Mouse (Mus musculus) T-cell, adult 2 months (primary cell): Measurements from ENCODE around the gene Mief2.

Experiments
- DNase-seq: peaks from one replicate; pipeline ENCODE4 v3.0.0; 2022; ENCODE audit warnings: low spot score

Mief2 gene

DNA sequence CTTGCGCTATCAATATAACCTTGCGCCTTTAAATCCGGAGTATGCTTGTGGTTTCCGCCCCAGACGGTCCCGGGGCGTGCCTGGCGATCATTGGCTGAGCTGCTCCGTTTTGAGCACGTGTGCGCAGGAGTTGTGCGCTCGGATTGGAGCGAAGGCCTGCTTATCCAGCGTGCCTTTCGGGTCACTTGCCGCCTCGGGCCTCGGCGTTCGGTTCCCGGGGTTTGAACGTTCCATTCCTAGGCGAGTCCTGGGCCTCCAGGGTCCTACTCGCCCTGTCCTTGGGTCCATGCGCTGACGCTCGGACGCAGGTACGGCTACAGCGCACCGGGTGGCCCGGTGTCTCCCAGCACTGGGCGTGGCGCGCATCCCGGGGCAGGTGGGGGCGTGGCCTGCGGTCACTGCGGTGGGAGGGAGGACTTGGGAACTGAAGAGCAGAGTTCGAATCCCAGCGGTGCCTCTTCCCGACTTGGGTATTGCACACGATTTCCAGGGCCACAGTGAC lies at the start of gene Mief2:
Mief2 (plus strand) TSS at position 139 of the 502 bp plus-strand sequence.
- peak; percentile 91 for DNase-seq

DNA sequence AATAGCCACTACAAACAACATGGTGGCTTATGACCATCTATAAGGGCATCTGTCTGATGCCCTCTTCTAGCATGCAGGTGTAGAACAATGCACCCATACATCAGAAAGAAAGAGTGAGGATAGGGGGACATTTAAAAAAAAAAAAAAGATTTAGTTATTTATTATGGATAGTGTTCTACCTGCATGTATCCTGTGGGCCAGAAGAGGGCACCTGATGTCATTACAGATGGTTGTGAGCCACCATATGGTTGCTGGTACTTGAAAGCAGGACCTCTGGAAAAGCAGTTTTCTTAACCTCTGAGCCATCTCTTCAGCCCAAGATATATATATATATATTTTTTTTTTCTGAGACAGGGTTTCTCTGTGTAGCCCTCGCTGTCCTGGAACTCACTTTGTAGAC lies 32.0 kb upstream of the Mief2 start:
- DNase-seq = no peak

DNA sequence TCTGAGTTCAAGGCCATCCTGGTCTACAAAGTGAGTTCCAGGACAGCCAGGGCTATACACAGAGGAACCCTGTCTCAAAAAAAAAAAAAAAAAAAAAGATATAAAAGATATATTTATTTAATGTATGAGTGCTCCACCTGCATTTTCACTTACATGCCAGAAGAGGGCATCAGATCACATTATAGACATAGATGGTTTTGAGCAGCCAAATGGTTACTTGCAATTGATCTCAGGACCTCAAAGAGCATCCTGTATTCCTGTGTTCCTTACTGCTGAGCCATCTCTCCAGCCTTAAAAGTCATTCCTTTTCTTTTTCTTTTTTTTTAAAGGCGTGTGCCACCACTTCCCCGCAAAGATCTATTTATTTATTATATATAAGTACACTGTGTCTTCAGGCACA lies 30.6 kb upstream of the Mief2 start:
- peak; percentile 19 for DNase-seq

DNA sequence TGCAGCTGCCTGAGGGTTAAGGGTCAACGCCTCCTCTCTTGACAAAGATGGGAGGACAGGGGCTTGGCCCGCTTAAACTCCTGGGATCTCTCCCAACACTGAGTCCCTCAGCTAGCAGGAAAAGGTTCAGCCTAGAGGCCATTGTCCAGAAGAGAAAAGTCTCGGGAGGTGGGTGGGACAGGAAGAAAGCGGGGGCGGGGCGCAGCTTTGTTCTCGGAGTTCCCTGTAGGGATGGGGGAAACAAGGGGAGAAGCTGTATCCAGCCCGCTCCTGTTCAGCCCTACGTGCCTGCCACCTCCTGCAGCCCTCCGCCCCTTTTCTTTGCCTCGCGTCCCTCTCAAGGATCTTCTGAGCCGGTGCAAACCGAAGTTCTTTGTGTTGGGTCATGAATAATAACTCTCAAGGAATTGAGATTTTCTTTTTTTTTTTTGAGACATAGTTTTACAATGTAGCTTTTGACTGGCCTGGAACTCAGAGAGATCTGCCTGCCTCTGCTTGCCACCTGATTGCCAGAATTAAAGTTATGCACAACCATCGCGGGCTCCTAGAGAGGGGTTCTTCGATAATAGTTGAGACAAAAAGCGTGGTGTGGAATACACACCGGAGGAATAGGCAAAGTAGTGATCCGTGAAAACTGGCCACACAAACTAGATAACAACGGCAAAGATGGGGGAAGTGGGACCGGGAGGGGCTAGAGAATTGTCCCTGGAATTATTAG lies 29.2 kb upstream of the Mief2 start:
- no peak for DNase-seq

DNA sequence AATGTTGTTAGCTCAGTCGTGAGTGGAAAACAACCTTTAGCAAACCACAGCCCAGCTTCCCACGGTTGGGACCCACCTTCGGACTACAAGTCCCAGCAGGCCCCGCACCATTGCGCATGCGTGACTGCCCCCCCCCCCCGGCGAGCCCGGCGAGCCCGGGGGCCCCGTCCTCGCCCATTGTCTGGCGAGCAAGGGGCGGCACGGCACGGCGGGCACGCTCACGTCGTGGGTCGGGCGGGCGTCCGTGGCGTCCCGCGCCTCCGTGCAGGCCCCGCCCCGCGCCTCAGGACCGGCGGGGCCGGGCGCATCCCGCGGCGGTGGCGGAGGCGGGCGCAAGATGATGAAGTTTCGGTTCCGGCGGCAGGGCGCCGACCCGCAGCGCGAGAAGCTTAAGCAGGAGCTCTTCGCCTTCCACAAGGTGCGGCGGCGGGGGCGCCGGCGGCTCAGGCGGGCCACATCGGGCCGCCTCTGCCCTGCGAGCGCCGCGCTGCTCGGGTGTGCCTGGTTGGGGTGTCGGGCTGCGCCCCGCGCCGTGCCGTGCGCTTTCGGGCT lies 28.6 kb upstream of the Mief2 start, which contains the start of gene Llgl1:
Llgl1 (plus strand) TSS at position 200 of the 552 bp plus-strand sequence.
- DNase-seq = peak; percentile 79

DNA sequence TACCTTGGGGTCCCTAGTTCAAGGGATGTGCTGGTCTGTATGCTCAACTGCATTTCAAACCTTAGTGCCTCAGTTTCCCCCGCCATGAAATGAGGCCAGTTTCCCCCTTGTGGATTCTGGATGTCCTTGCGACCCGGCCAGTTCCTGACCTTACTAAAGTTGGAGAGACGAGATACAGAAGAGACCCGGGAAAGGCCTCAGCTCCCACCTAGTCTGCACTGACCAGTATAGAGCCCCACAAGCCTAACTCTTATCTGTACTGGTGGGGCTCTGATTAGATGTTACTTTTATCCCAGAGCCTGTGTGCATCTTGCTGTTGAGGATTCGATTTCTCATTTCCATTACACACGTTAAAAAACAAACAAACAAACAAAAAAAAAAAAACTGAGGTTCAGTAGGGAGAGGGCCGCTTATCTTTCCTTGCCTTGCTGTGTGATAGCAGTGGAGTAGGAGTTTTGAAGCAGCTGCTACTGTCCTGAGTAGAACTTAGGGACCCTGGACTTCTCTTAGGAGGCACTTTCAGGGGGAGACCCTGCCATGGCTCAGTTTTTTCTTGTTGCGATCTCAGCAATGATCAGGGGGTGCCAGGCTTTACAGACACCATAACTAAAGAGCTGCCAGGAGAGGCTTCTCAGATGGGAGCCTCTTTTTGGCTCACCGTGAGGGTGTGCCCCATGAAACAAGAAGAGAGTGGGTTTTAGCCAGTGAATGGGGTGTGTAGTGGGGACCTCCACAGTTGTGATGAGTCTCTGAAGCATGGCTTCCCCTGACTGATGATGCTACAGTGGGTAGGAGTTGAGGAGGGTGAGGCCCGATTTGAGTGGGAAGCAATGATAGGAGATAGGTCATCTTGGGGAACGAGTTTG lies 27.6 kb upstream of the Mief2 start:
- DNase-seq = no peak

DNA sequence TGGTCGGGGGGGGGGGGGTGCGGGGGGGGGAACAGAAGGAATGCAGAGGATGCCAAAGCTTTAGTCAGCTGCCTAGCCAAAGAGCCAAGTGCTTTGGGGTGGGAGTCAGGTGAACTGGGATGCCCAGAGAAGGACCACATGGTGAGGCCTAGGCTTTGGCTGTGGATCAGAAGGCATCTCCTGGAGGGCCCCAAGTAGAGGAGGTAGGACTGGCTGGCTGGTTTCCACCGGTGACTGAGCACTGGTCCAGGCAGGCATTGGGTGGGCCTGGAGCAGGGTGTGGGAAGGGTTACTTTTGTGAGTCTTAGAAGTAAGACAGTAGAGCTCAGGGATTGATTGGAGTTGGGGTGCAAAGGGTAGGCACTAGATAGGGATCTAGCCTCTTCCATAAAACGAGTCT lies 26.6 kb upstream of the Mief2 start:
- DNase-seq = no peak

DNA sequence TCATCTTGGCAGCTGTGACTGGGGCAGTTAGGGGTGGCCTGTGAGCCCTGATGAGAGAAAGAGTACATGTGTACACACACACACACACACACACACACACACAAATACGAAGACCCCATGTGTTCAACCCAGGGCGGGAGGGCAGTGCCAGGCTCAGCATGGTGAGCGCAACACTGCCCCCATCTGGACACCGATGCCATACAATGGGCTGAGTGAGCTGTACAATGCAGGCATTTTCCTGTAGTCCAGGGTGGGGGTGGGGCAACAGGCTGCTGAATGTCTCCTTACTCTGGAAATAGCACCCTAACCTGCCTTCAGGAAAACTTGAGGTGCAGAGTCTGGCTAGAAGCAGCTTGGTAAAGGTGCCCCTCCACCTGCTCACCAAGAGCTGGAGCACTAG lies 25.1 kb upstream of the Mief2 start:
- peak; percentile 56 for DNase-seq

DNA sequence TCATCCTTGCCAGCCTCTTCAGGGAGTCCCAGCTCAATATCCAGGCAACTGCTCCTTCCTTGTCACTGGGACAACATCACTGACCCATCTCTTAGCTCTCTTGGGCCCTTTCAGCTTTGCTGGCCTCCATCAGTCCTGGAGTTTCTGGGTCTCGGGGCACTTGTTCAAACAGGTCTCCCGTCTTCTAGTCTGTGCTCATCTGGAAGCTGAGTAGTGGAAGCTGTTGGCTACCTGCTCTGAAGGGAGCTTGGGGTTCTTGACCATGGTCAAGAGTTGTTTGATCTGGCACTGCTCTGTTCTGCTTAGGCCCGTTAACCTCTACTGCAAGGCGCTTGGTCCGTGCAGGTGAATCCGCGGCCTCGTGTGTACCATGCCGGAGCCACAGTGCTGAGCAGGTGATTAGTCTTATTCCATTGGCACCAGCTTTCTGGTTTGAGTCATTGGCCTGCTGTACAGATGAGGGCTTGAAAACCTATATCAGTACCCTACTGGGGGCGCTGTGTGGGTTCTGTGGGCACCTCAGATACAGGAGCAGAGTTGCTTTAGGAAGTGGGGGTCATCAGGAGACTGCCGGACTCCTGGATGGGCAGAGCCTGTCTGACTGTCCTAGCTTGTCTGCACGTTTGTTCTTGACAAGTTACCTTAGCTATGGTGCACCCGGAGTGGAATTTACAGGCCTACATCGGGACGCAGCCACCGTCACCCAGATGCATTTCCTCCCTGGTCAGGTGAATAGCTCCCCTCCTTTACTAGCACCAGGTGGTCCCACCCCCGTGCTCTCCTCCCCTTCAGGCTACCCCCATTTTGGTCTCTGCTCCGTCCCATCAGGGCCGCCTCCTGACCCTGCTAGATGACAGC lies 23.9 kb upstream of the Mief2 start:
- no peak for DNase-seq

DNA sequence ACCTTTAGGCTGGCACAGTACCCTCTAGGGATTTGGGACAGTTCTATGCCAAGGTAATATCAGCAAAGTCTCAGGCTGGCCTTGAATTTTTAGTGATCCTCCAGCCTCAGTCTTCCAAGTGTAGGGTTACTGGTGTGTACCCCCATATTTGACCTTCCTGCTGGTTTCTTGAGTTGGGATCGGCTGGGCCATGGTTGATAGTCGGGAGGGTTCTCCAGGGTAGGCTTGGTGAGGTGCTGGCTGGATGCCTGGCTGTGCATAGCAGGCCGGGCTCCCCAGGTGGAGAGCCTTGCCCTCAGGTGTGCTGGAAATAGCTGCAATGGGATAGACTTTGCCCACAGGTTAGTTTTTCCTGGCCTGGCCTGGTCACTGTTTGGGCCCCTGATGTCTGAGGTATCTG lies 22.9 kb upstream of the Mief2 start:
- no peak for DNase-seq

DNA sequence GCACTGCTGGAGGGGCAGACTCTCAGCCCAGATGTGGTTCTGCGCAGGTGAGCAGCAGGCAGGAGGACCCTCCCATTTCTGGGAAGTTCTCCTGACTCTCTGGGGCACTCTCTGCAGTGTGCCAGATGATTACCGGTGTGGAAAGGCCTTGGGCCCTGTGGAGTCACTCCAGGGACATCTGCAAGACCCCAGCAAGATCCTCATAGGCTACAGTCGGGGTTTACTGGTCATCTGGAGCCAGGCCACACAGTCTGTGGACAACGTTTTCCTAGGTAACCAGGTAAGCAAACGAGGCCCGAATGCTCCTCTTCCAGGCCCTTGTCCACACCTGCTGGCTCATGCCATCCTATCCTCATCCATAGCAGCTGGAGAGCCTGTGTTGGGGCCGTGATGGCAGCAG lies 22.1 kb upstream of the Mief2 start:
- DNase-seq = no peak

DNA sequence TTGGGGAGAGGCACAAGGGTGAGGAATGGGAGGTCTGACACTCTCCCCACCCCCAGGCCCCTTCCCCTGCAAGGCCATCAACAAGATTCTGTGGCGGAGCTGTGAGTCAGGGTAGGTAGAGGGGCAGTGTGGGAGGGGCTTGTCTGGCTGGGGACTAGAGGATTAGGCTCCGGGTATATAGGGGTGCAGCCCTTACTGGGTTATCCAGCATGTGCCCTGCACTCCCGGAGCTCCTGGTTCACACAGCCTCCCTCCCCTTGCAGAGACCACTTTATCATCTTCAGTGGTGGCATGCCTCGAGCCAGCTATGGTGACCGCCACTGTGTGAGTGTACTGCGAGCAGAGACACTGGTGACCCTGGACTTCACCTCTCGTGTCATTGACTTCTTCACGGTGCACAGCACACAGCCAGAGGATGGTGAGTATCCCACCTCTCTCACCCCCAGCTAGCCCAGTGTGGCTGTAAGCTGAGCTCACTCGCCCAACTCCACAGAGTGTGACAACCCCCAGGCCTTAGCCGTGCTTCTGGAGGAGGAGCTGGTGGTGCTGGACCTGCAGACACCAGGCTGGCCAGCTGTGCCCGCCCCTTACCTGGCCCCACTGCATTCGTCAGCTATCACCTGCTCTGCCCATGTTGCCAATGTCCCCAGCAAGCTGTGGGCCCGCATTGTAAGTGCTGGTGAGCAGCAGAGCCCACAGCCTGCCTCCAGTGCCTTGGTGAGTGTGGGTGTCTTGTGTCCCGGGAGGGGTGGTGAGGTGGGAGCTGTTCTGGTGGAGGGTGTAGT lies 21.3 kb upstream of the Mief2 start:
- no peak for DNase-seq

DNA sequence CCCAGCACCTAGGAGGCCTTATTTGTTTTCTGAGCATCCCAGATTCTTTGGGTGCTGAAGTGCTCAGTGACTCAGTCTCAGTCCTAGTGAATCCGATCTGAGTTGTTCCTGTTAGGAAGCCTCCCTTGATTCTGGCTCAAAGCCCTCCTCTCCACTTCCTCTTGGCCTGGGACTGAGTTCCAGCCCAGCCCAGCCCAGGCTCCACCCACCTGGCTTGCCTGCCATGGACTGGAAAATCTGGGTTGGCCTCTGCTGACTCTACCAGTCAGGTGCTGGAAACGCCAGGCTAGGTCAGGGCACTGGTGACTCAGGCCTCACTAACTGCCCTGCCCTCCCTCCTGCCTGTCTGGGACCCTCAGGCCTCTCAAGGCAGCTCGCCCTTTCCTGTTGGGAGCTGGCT lies 20.5 kb upstream of the Mief2 start:
- no peak for DNase-seq

DNA sequence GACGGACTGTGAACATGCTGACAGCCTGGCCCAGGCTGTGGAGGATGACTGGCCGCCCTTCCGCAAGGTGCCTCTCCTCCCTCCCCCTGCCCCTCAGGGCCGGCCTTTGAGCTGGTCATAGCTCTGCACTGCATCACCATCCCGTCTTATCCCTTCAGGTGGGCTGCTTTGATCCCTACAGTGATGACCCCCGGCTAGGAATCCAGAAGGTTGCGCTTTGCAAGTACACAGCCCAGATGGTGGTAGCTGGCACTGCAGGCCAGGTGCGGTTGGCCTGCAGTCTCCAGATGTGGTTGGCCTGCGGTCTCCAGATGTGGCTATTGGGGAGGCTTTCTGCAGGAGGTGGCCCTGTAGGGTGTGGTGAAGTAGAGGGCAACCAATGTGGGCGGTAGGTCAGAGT lies 19.6 kb upstream of the Mief2 start:
- no peak for DNase-seq

DNA sequence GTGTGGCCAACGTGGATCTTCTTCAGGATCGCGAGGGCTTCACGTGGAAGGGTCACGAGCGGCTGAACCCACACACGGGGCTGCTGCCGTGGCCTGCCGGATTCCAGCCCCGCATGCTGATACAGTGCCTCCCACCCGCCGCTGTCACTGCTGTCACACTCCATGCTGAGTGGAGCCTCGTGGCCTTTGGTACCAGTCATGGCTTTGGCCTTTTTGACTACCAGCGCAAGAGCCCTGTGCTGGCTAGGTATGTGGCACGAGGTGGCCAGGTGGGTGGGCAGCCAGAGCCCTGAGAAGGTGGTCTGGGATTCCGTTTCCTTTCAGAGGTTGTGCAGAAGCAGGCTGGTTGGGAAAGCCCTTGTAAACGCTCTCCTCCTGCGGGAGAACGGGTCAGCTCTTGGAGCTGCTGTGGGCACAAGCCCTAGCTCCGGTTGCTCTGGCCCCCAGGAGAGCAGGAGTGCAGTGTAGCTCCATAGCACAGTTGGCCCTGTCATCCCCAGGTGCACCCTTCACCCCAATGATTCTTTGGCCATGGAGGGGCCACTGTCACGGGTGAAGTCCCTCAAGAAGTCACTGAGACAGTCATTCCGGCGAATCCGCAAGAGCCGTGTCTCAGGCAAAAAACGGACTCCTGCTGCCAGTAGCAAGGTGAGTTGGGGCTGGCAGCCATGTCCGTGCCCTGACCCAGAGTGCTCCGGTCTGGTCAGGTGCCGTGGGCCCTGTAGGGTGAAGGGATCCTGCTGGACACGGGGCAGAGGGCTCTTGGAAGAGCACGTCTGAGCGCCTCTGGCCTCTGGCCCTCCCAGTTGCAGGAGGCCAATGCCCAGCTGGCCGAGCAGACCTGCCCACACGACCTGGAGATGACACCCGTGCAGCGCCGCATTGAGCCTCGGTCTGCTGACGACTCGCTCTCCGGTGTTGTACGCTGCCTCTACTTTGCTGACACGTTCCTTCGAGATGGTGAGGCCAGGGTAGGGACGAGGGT lies 18.4 kb upstream of the Mief2 start:
- no peak for DNase-seq

DNA sequence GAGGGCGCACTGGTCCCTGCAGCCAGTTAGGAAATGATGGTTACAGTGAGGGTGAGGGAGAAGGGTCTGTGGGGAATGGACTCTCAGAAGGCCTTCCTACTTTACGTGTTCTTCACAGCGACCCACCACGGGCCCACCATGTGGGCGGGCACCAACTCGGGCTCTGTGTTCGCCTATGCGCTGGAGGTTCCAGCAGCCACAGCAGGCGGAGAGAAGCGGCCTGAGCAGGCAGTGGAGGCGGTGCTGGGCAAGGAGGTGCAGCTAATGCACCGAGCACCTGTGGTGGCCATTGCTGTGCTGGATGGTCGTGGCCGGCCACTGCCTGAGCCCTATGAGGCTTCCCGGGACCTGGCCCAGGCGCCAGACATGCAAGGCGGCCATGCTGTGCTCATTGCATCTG lies 17.0 kb upstream of the Mief2 start:
- no peak for DNase-seq

DNA sequence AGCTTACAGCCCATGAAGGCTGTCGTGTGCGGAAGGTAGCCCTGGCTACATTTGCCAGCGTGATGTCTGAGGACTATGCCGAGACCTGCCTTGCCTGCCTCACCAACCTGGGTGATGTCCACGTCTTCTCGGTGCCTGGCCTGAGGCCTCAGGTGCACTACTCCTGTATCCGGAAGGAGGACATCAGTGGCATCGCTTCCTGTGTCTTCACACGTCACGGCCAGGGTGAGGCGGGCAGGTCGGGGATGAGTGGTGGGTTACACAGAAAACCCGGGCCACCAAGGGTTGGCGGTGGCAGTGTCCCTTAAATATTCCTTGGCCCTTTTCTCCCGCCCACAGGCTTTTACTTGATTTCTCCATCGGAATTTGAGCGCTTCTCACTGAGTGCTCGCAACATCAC lies 16.2 kb upstream of the Mief2 start:
- no peak for DNase-seq

DNA sequence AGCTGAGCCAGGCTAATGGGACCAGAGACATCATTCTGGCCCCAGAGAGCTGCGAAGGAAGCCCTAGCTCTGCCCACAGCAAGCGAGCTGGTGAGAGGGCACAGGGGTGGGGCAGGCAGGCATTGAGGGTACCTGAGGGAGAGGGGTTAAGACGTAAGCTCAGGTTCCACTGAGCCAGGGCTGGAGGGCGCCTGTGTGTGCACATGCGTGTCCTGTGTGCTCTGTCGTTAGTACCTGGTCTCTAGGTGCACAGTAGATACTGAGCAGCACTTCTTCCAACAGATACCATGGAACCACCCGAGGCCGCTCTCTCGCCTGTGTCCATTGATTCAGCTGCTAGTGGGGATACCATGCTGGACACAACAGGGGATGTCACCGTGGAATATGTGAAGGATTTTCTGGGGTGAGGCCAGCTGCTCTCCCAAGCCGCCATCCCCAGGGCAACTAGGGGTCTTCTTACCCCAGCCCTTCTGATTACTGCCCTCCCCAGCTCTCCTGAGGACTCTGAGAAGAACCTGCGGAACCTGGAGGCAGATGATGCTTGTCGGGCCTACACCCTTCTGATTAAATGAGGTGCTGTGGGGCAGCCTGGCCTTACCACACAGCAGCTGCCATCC lies 15.5 kb upstream of the Mief2 start:
- no peak for DNase-seq

DNA sequence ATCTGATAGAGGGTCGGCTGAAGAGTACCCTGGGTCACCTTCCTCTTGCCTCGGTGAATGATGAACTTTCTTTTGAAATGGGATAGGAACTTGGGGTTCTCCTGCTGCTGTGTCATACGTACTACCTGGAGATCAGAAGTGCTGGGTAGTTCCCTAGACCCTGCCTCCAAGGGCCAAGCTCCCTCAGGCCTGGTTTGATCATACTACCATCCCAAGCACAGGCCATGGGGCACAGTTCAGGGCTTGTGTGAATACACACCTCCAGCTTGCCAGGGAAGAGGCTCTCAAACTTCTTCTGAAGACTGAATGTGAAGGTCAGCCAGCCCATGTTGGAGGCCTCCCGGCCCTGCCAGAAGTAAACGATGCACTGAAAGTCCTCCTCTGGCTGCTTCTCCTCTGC lies 12.4 kb upstream of the Mief2 start:
- DNase-seq = no peak

DNA sequence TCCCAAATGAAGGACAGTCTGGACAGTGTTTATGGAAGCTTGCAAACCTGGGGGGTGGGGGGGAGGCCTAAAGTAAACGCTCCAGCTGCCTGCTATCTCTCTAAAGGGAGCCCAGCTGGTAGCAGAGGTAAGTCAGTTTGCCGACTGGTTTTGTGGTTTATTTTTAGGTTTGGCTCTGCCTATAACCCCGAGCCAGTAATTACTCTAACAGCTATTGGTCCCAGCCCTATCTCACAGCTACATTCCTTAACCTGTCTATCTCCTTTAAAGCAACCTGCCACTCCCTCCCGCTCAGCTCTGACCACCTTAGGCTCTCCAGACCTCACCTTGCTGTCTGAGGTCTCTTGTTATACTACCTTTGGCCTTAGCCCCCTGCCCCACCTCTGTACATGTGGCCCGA lies 8.9 kb upstream of the Mief2 start:
- DNase-seq = no peak
